Mouse (Mus musculus) C2C12 (cell line): Measurements from ENCODE around the gene E2f3.

Source experiments
- CEBPB ChIP-seq: IDR thresholded peaks from one replicate; pipeline ENCODE4 v1.6.1; 2011; ENCODE audit warnings: low read depth, mild to moderate bottlenecking, control low read depth, moderate library complexity
- CTCF ChIP-seq: IDR thresholded peaks from one replicate; pipeline ENCODE4 v1.5.1; 2011; ENCODE audit not compliant: control insufficient read depth, insufficient read depth, insufficient read length
- FOSL1 ChIP-seq: IDR thresholded peaks from one replicate; pipeline ENCODE4 v1.8.0; 2011; ENCODE audit warnings: mild to moderate bottlenecking, low read length; ENCODE audit not compliant: poor library complexity, insufficient read depth, severe bottlenecking
- MAX ChIP-seq: IDR thresholded peaks from one replicate; pipeline ENCODE4 v1.6.1; 2011; ENCODE audit warnings: mild to moderate bottlenecking, control low read depth
- MYOD1 ChIP-seq: IDR thresholded peaks from one replicate; pipeline ENCODE4 v1.6.1; 2011; ENCODE audit warnings: low read depth; ENCODE audit not compliant: control insufficient read depth, insufficient read length
- USF1 ChIP-seq: IDR thresholded peaks from one replicate; pipeline ENCODE4 v1.6.1; 2011; ENCODE audit warnings: low read depth, mild to moderate bottlenecking, control low read depth, moderate library complexity

- TF ChIP-seq CTCF (no peak), FOSL1 (no peak), MAX (no peak), MYOD1 (no peak), CEBPB (no peak), USF1 (no peak)
Measured at GRCm38 (mm10) chr13:29973610-29974009, 12.3 kb downstream of the E2f3 start.
